Mouse (Mus musculus): Measurements from ENCODE around the gene Igsf21. TPM values are rescaled to one million over a fixed set of nuclear protein-coding genes. Genes with fewer than 3 reads are reported as not detected.

Gene Igsf21
- 0.11 and 0.48 TPM in 2 replicates for polyA plus RNA-seq (2016; fragmentation: Nextera tagmentation; extraction: Ambion mirVana)

DNA sequence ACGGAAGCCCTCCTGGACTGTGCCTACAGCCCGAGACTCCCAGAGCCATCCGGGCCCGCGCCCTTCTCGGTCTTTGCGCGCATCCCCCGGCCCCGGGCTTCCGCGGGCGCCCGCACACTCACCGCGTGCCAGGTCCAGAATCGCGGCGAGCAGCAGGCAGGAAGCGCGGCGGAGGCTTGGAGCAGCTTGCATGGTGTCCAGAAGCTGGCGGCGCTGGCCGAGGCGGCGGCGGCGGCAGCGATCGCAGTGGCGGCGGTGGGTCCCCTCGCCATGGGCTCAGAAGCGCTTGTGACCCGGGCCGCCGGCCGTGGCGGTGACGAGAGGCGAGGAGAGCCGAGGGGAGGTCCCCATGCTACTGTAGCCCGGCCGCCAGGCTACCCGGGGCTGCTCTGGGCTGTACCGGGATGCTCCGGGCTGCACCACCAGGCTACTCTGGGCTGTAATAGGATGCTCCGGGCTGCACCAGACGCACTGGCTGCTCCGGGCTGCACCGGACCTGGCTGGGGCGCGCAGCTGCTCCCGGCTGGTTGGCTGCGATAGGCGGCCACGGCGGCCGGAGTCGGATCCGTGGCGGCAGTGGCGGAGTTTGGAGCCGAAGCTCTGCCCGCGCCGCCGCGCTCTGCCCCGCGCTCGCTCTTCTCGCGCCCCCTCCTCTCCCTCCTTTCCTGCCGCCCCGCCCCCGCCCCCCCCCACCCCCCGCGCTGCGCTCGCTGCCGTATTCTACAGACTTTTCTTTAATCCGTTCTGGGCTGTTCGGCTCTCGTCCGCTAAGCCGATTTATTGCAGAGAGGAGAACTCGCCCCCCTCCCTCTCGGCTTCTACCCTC, at the start of gene Igsf21:
TSS of gene Igsf21 (minus strand) at position 605 of the 826 bp plus-strand sequence.
- no peaks in the 10 kb centered on the region for H3K36me3 ChIP-seq
- peaks cover 26% of the 10 kb centered on the region for H3K4me1 ChIP-seq
- no peak within 1 kb of the TSS for H3K27ac ChIP-seq
- H3K4me3 ChIP-seq: peak within 1 kb of the TSS; percentile 46
- peaks cover 98% of the 10 kb centered on the region for H3K27me3 ChIP-seq (ENCODE audit: low read depth, poor library complexity, severe bottlenecking)
- WGBS: under 1% methylated on average over 62 of the region's 90 CpGs
- no peaks in the 10 kb centered on the region for H3K9me3 ChIP-seq (replicated peaks)
- DNase-seq (ENCODE audit: low spot score): peak; percentile 70

DNA sequence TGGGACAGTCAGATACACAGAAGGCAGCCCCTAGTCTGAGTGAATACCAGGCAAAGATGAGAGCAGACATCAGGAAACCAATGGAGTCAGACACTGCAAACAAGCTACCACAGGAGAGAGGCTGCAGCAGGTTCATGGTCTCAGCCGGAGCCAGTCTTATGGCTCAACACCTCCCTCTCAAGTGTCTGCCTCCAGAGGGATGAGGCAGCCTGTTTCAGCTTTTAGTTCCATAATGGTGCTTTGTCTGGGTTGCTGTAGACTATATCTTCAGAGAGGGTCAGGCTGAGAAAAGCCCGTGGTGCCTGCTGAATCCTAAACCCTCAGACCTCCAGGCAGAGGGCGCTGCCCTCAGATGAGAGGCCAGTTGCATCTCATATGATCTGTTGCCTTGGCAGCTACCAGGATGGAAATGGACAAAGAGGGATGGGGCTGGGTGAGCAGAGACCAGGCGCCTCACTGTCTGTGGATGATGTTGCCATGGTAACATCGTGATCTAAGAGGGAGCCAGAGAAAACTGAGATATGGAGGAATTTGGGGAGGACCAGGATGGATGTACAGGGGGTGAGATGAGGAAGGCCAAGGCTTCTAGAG, 39.2 kb upstream of the Igsf21 start:
- Histone ChIP-seq H3K4me1 (no peaks in the 10 kb centered on the region), H3K4me3 (no peak overlapping the region), H3K36me3 (no peaks in the 10 kb centered on the region), H3K27ac (no peak overlapping the region), H3K9me3 (replicated peaks) (no peaks in the 10 kb centered on the region), H3K27me3 (ENCODE audit: low read depth, poor library complexity, severe bottlenecking) (no peaks in the 10 kb centered on the region)
- 80% methylated on average over 5 of the region's 5 CpGs for WGBS
- no peak for DNase-seq (ENCODE audit: low spot score)

DNA sequence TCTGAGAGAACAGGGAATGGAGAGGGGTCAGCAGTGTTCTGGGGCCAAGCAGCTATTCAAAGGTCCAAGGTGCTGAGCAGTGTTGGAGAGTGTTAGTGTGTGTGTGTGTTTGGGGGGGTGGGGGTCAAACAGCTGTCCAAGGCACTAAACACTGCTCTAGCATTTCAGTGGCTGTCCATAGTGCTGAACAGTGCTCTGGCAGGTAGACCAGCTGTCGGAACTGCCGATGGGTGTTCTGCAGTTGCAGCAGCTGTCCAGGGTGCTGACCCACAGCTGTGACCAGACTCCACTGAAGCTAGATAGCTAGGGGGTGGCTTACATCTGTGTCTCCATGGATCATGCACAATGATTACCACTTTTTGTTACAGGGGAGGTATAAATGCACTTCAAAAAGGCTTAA, 36.8 kb upstream of the Igsf21 start:
- Histone ChIP-seq H3K36me3 (no peaks in the 10 kb centered on the region), H3K4me3 (no peak overlapping the region), H3K4me1 (no peaks in the 10 kb centered on the region), H3K9me3 (replicated peaks) (no peaks in the 10 kb centered on the region), H3K27me3 (ENCODE audit: low read depth, poor library complexity, severe bottlenecking) (no peaks in the 10 kb centered on the region), H3K27ac (no peak overlapping the region)
- WGBS: 2% methylated on average over 2 of the region's 2 CpGs
- DNase-seq (ENCODE audit: low spot score): peak; percentile 80

DNA sequence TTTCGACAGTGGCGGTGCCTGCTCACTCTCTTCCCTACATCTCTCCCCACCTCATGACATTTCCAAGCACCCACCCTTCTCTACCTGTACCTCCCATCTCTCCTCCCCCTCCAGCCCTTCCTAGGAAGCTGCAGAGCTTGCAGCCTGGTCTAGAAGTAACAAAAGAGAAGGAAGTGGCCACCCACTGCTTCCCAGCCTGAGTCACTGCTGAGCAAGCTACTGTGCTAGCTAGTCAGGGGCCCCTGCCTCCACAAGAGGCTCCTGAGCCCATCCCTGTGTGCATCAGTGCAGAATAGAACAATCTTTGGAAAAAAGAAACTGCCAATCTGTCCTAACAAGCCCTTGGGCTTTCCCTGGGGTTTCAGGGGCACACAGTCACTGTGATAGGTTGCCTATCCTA, 31.7 kb upstream of the Igsf21 start:
- Histone ChIP-seq H3K9me3 (replicated peaks) (0 out of 2 replicates have a peak, but pooled peaks cover 3% of the 10 kb centered on the region), H3K4me3 (no peak overlapping the region), H3K4me1 (no peaks in the 10 kb centered on the region), H3K27ac (no peak overlapping the region), H3K36me3 (no peaks in the 10 kb centered on the region), H3K27me3 (ENCODE audit: low read depth, poor library complexity, severe bottlenecking) (no peaks in the 10 kb centered on the region)
- WGBS: 96% methylated on average over 2 of the region's 2 CpGs
- DNase-seq (ENCODE audit: low spot score): no peak

DNA sequence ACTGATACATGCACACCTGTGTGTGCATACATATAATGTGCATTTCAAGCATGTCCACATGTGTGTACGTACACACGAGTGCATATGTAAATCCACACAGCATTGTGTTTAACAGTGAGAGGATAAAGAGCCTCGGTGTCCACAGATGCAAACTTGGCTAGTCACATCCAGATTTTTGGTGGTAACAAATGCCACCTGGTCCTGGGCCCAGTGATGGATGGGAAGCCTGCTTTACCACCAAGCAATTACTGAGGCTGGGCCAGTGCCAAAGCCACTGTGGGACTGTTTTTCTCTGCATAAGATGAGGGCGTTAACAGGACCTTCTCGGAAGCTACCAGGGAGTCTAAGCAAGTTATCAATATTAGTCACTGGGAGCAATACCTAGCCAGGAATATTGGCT, 25.3 kb upstream of the Igsf21 start:
- no peaks in the 10 kb centered on the region for H3K36me3 ChIP-seq
- H3K9me3 ChIP-seq (replicated peaks): 0 out of 2 replicates have a peak, but pooled peaks cover 3% of the 10 kb centered on the region
- H3K4me3 ChIP-seq: no peak overlapping the region
- H3K4me1 ChIP-seq: no peaks in the 10 kb centered on the region
- H3K27me3 ChIP-seq (ENCODE audit: low read depth, poor library complexity, severe bottlenecking): no peaks in the 10 kb centered on the region
- DNase-seq (ENCODE audit: low spot score): no peak
- 92% methylated on average over 5 of the region's 5 CpGs for WGBS
- H3K27ac ChIP-seq: no peak overlapping the region

DNA sequence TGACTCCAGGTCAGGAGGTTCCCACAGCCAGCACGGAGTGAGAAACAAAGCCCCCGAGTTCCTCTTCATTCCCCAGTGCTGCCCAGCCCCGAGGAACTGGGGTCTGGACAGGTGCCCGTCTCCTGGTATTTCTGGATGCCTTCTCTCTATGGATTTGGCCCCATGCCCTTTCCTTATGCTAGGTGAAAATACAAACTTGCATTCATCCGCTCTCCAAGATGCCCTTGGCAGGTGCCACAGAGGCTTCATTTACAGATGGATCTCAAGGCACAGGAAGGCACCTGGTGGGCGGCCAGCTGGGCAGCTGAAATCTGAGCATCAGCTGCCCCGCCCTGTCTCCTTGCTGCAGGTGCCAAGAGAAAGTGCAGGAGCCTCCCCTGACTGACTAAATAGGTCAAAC, 23.9 kb upstream of the Igsf21 start:
- no peak overlapping the region for H3K4me3 ChIP-seq
- H3K4me1 ChIP-seq: no peaks in the 10 kb centered on the region
- H3K27ac ChIP-seq: no peak overlapping the region
- 0 out of 2 replicates have a peak, but pooled peaks cover 3% of the 10 kb centered on the region for H3K9me3 ChIP-seq (replicated peaks)
- no peaks in the 10 kb centered on the region for H3K27me3 ChIP-seq (ENCODE audit: low read depth, poor library complexity, severe bottlenecking)
- H3K36me3 ChIP-seq: no peaks in the 10 kb centered on the region
- 83% methylated on average over 7 of the region's 7 CpGs for WGBS
- DNase-seq (ENCODE audit: low spot score): no peak

DNA sequence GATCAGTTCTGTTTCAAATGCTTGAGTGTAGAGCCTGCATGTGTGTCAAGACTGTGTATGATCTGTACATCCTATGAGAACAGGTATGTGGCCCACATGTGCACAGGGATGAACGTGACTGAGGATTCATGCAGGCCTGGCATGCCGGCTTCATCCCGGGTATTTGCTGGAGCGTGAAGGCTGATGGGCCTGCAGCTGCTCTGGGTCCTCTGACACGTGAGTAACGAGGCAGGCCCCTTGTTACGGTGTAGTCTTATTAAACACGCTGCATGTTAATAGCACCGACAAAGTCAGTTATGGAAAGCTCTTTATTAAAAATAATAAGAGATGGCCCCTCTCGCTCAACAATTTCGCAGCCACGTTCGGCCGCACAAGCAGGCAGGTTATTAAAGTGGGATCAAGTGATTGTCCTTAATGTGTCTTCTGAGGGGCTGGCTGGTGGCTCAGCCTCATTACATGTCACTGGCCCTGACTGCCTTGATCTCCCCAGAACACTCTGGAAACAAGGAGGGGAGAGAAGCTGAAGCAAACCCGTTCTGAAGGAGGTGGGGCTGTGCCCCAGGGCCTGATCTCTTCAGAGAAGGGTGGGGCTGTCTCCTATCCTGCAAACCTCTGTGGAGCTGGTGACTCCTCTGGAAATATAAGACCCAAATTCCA, 22.7 kb upstream of the Igsf21 start:
- Histone ChIP-seq H3K4me3 (no peak overlapping the region), H3K36me3 (no peaks in the 10 kb centered on the region), H3K4me1 (no peaks in the 10 kb centered on the region), H3K9me3 (replicated peaks) (0 out of 2 replicates have a peak, but pooled peaks cover 3% of the 10 kb centered on the region), H3K27me3 (ENCODE audit: low read depth, poor library complexity, severe bottlenecking) (no peaks in the 10 kb centered on the region), H3K27ac (no peak overlapping the region)
- 87% methylated on average over 15 of the region's 15 CpGs for WGBS
- DNase-seq (ENCODE audit: low spot score): no peak

DNA sequence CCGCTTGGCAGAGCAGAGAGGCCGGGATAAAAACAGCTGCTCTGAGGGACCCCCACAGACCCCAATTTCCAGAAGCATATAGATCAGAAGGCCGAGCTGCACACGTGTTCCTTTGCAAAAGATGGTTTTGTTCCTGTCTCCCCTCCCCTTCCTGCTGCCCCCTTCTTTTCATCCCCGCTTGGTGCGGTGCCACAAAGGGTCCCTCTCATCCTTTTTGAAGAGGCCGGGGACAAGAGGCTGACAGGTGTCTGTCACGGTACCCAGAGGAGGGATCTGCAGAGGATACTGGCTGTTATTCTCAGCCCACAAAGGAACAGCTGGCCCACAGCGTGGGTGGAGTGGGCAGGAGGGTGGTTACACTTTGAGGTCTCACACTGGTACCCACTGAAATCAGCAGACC, 21.3 kb upstream of the Igsf21 start:
- Histone ChIP-seq H3K9me3 (replicated peaks) (no peaks in the 10 kb centered on the region), H3K36me3 (no peaks in the 10 kb centered on the region), H3K4me1 (no peaks in the 10 kb centered on the region), H3K4me3 (no peak overlapping the region), H3K27me3 (ENCODE audit: low read depth, poor library complexity, severe bottlenecking) (no peaks in the 10 kb centered on the region), H3K27ac (no peak overlapping the region)
- WGBS: 84% methylated on average over 9 of the region's 9 CpGs
- DNase-seq (ENCODE audit: low spot score): no peak

DNA sequence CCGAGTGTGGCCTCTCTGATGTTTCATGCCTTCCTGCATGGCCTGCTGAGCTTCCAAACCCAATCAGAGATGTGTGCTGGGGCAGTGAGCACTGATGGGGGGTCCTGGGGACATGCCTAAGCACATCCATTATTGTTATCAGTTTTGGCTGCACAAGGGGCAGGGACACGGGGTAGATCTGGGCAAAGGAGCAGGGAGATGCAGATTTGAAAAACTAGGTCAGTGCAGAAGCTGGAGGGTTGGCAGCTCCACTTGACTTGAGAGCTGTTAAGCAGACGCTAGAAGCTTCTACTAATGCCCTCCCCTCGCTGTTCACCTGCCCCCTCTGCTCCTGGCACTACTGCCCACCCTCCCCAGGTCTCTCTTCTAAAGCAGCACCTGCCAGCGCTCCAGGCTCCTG, 20.5 kb upstream of the Igsf21 start:
- Histone ChIP-seq H3K27ac (no peak overlapping the region), H3K9me3 (replicated peaks) (no peaks in the 10 kb centered on the region), H3K4me1 (no peaks in the 10 kb centered on the region), H3K4me3 (no peak overlapping the region), H3K36me3 (no peaks in the 10 kb centered on the region), H3K27me3 (ENCODE audit: low read depth, poor library complexity, severe bottlenecking) (no peaks in the 10 kb centered on the region)
- WGBS: 77% methylated on average over 5 of the region's 5 CpGs
- DNase-seq (ENCODE audit: low spot score): no peak

DNA sequence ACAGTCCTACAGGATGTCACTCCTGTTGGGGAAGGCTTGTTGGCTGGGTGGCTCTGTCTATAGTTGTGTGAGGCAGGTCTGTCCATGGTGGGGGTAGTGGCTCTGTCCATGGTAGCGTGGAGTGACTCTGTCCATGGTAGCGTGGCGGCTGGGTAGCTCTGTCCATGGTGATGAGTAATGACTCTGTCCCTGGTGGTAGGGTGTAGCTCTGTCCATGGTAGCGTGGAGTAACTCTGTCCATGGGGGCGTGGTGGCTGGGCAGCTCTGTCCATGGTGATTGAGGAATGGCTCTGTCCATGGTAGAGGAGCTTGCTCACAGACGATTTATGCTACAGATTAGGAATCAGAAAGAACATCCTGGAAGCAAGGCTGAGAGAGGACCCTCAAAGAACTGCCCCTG, 12.4 kb upstream of the Igsf21 start:
- Histone ChIP-seq H3K27ac (no peak overlapping the region), H3K27me3 (ENCODE audit: low read depth, poor library complexity, severe bottlenecking) (no peaks in the 10 kb centered on the region), H3K4me1 (no peaks in the 10 kb centered on the region), H3K4me3 (no peak overlapping the region), H3K36me3 (no peaks in the 10 kb centered on the region), H3K9me3 (replicated peaks) (no peaks in the 10 kb centered on the region)
- WGBS: 6% methylated on average over 6 of the region's 6 CpGs
- peak; percentile 83 for DNase-seq (ENCODE audit: low spot score)

DNA sequence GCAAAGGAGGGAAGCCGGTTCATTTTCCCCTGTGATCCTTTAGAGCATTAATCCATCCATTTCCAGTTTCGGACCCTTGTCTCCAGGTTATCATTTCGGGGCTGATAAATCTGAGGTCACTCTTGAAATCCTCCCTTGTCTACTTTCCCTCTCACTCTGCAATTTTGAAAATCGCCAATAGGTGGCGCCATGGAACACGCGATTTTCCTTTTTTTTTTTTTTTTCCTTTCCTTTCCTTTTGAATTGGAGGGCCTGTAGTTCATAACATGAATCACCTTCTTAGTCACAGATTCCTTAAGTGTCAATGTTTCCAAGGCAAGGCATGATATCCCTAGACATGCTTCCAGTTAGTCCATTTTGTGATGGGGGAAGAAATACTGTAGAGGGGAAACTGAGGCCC, 5.8 kb upstream of the Igsf21 start:
- WGBS: 19% methylated on average over 7 of the region's 7 CpGs
- Histone ChIP-seq H3K27ac (no peak overlapping the region), H3K4me3 (no peak overlapping the region), H3K4me1 (no peaks in the 10 kb centered on the region), H3K9me3 (replicated peaks) (no peaks in the 10 kb centered on the region), H3K36me3 (no peaks in the 10 kb centered on the region), H3K27me3 (ENCODE audit: low read depth, poor library complexity, severe bottlenecking) (peaks cover 39% of the 10 kb centered on the region)
- peak; percentile 44 for DNase-seq (ENCODE audit: low spot score)

DNA sequence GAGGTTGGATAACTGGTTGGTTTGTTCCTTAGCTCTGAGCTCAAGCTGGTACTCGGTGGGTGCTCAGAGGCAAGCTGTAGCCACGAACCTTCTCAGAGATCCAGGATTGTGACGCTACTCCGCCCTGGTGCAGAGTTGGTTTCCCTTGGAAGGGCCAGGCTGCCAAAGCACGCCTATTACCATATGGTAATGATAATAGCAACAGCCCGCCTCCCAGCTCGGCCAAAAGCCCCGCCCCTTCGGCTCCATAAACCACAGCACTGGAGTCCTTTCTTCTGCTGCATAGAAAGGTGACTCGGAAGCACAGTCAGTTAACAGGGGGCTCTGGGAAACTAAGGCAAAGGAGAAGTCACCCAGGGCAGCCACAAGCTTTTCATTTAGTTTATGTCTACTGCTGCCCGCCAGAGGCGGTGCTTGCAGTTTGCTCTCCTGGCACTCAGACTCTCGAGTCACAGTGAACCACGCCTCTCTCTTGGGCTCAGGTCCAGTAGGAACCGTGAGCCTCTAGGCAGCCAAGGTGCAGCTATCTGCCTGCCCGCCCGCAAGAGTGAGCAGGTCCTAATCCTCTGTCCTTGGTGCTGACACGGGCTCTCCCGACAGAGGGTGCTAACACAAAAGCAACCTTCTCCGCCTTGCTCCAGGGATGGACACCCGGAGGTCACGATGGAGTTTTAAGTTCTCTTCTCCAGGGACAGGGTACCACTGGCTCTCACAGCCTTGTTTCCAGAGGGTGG, 2.6 kb upstream of the Igsf21 start:
- Histone ChIP-seq H3K9me3 (replicated peaks) (no peaks in the 10 kb centered on the region), H3K4me3 (no peak overlapping the region), H3K27ac (no peak overlapping the region), H3K36me3 (no peaks in the 10 kb centered on the region), H3K27me3 (ENCODE audit: low read depth, poor library complexity, severe bottlenecking) (peaks cover 71% of the 10 kb centered on the region), H3K4me1 (peaks cover 25% of the 10 kb centered on the region)
- DNase-seq (ENCODE audit: low spot score): peak; percentile 65
- 7% methylated on average over 22 of the region's 22 CpGs for WGBS
